Mouse (Mus musculus): ENCODE data around the gene Il4i1. TPM values are rescaled to one million over a fixed set of nuclear protein-coding genes. Genes with fewer than 3 reads are reported as not detected.
A peak's percentile ranks its signal among the peaks of the same experiment; 100 is the strongest.

The Il4i1 gene
- polyA plus RNA-seq, 1 experiment from 2014 or later = 3.0 TPM

DNA sequence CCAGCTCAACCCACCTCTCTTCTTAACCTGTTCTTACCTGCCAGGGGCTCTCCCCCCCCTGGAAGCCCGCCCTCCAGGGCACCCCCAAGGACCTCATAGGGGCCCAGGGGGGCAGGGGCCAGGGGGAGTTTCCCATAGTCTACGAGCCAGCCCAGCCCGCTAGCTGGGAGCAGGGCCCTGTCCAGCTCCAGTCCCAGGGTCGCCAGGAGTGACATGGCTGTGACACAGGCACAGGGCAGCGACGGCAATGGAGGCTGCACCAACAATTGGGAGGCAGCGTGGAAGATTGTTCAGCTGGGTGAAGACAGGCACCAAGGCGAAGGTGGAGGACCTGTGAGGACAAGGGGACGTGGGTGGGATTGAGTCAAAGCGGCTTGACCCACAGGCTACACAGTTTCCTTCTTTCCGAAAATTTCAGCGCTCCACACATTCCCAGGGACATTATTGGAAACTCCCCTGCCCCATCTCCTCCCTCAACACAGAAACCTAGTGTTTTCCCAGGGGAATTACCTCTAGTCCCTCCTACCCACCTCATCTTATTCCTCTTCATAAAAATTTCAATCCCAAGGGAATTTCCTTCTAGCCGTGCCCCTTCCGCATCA is 1.1 kb upstream of the Il4i1 start:
- H3K27me3 ChIP-seq (ENCODE audit: control insufficient read depth, insufficient read depth, low read length) = no peaks in the 10 kb centered on the region
- peaks cover 4% of the 10 kb centered on the region; the same call in 1 of the 2 replicates for H3K36me3 ChIP-seq (ENCODE audit: control insufficient read depth, insufficient read depth, low read length)
- peaks cover 36% of the 10 kb centered on the region for H3K4me1 ChIP-seq (ENCODE audit: control insufficient read depth, insufficient read depth, low read length)
- no peak overlapping the region for H3K9ac ChIP-seq (replicated peaks; ENCODE audit: low read depth, low read length)
- H3K27ac ChIP-seq (ENCODE audit: low read length) = peak overlapping the region; percentile 97; the same call in 1 of the 2 replicates
- H3K4me3 ChIP-seq (ENCODE audit: low read depth, low read length) = peak overlapping the region; percentile 69
- WGBS = 34% methylated on average over 14 of the region's 14 CpGs
- no peaks in the 10 kb centered on the region for H3K9me3 ChIP-seq (ENCODE audit: control insufficient read depth, low read depth, low read length)
- peak overlapping the region; percentile 88 for H3K4me2 ChIP-seq (replicated peaks; ENCODE audit: low read depth, low read length)
- ATAC-seq (ENCODE audit: insufficient number of reproducible peaks, insufficient read depth, low FRiP score, low read depth) = no peak

DNA sequence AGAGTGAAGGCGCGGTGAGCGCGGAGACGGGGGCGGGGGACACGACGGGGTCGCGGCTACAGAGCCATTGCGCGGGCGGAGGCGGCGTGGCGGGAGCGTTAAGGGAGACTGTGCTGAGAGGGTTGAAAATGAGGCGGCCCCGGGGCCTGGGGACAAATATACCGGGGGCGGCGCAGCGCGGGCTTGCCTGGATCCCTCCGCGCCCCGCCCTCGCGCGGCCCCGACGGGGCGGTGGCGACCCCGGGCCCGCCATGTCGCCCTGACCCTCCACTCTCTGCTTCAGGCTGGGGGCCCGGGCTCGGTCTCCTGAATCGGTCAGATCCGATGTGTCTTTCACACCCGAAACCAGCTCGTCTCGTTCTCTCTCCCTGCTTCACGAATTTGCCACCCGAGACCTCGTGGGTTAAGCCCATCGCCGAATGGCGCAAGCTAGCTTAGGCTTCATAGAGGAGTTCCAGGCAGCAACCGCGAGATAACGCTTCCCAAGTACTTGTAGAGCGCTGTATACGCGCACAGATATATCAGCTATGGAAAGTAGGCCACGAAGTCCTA is 359 bp downstream of the Il4i1 start, which contains the start of gene Atf5:
Atf5 (minus strand) TSS at position 189 of the 552 bp plus-strand sequence.
- H3K4me1 ChIP-seq (ENCODE audit: control insufficient read depth, insufficient read depth, low read length) = peaks cover 38% of the 10 kb centered on the region
- under 1% methylated on average over 39 of the region's 57 CpGs for WGBS
- peak within 1 kb of the TSS; percentile 88 for H3K4me2 ChIP-seq (replicated peaks; ENCODE audit: low read depth, low read length)
- no peaks in the 10 kb centered on the region for H3K9me3 ChIP-seq (ENCODE audit: control insufficient read depth, low read depth, low read length)
- H3K36me3 ChIP-seq (ENCODE audit: control insufficient read depth, insufficient read depth, low read length) = peaks cover 4% of the 10 kb centered on the region; the same call in 1 of the 2 replicates
- H3K4me3 ChIP-seq (ENCODE audit: low read depth, low read length) = peak within 1 kb of the TSS; percentile 69
- H3K27me3 ChIP-seq (ENCODE audit: control insufficient read depth, insufficient read depth, low read length) = no peaks in the 10 kb centered on the region
- H3K27ac ChIP-seq (ENCODE audit: low read length) = peak within 1 kb of the TSS; percentile 97
- peak within 1 kb of the TSS; percentile 90 for H3K9ac ChIP-seq (replicated peaks; ENCODE audit: low read depth, low read length)
- ATAC-seq (ENCODE audit: insufficient number of reproducible peaks, insufficient read depth, low FRiP score, low read depth) = peak; percentile 36

DNA sequence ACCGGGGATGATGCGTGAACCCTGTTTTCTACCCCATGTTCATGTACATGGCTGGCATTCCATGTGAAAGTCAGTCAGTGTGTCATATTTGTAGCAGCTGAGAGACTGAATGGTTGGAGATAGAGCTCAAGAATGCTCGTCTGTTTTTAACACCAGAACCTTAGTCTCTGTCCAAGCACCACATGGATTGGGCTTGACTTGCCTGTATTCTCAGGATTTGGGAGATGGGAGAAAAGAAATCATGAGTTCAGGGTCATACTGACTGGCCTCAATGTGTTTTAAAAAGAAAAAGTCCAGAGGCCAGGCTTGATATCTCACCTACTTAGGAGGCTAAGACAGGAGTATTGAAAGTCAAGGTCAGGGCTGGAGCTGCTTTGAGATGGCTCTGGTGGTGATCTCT is 1.3 kb downstream of the Il4i1 start:
- peaks cover 4% of the 10 kb centered on the region; the same call in 1 of the 2 replicates for H3K36me3 ChIP-seq (ENCODE audit: control insufficient read depth, insufficient read depth, low read length)
- no peaks in the 10 kb centered on the region for H3K9me3 ChIP-seq (ENCODE audit: control insufficient read depth, low read depth, low read length)
- H3K27me3 ChIP-seq (ENCODE audit: control insufficient read depth, insufficient read depth, low read length) = no peaks in the 10 kb centered on the region
- H3K9ac ChIP-seq (replicated peaks; ENCODE audit: low read depth, low read length) = peak overlapping the region; percentile 90
- peak overlapping the region; percentile 88 for H3K4me2 ChIP-seq (replicated peaks; ENCODE audit: low read depth, low read length)
- peak overlapping the region; percentile 69 for H3K4me3 ChIP-seq (ENCODE audit: low read depth, low read length)
- no peak for ATAC-seq (ENCODE audit: insufficient number of reproducible peaks, insufficient read depth, low FRiP score, low read depth)
- peak overlapping the region; percentile 97; the same call in 1 of the 2 replicates for H3K27ac ChIP-seq (ENCODE audit: low read length)
- WGBS = 18% methylated on average over 3 of the region's 3 CpGs
- peaks cover 38% of the 10 kb centered on the region for H3K4me1 ChIP-seq (ENCODE audit: control insufficient read depth, insufficient read depth, low read length)

GRCm38 (mm10) chr7:44818164-44818563 is 2.0 kb downstream of the Il4i1 start:
- Histone ChIP-seq H3K9me3 (ENCODE audit: control insufficient read depth, low read depth, low read length) (no peaks in the 10 kb centered on the region), H3K4me3 (ENCODE audit: low read depth, low read length) (peak overlapping the region; percentile 69), H3K27me3 (ENCODE audit: control insufficient read depth, insufficient read depth, low read length) (no peaks in the 10 kb centered on the region), H3K36me3 (ENCODE audit: control insufficient read depth, insufficient read depth, low read length) (peaks cover 4% of the 10 kb centered on the region; the same call in 1 of the 2 replicates), H3K27ac (ENCODE audit: low read length) (no peak overlapping the region), H3K4me1 (ENCODE audit: control insufficient read depth, insufficient read depth, low read length) (peaks cover 38% of the 10 kb centered on the region), H3K4me2 (replicated peaks; ENCODE audit: low read depth, low read length) (peak overlapping the region; percentile 88), H3K9ac (replicated peaks; ENCODE audit: low read depth, low read length) (peak overlapping the region; percentile 90; the same call in 1 of the 2 replicates)
- 24% methylated on average over 2 of the region's 2 CpGs for WGBS
- no peak for ATAC-seq (ENCODE audit: insufficient number of reproducible peaks, insufficient read depth, low FRiP score, low read depth)

- Histone ChIP-seq H3K27me3 (ENCODE audit: control insufficient read depth, insufficient read depth, low read length) (no peaks in the 10 kb centered on the region), H3K4me3 (ENCODE audit: low read depth, low read length) (peak overlapping the region; percentile 69), H3K9me3 (ENCODE audit: control insufficient read depth, low read depth, low read length) (no peaks in the 10 kb centered on the region), H3K4me1 (ENCODE audit: control insufficient read depth, insufficient read depth, low read length) (peaks cover 41% of the 10 kb centered on the region), H3K4me2 (replicated peaks; ENCODE audit: low read depth, low read length) (peak overlapping the region; percentile 88), H3K9ac (replicated peaks; ENCODE audit: low read depth, low read length) (0 out of 2 replicates have a peak overlapping the region, but pooled peaks have one; percentile 18), H3K27ac (ENCODE audit: low read length) (no peak overlapping the region), H3K36me3 (ENCODE audit: control insufficient read depth, insufficient read depth, low read length) (peaks cover 4% of the 10 kb centered on the region; the same call in 1 of the 2 replicates)
- no peak for ATAC-seq (ENCODE audit: insufficient number of reproducible peaks, insufficient read depth, low FRiP score, low read depth)
- 35% methylated on average over 6 of the region's 6 CpGs for WGBS
Observed at GRCm38 (mm10) chr7:44818751-44819235, 2.6 kb downstream of the Il4i1 start.

DNA sequence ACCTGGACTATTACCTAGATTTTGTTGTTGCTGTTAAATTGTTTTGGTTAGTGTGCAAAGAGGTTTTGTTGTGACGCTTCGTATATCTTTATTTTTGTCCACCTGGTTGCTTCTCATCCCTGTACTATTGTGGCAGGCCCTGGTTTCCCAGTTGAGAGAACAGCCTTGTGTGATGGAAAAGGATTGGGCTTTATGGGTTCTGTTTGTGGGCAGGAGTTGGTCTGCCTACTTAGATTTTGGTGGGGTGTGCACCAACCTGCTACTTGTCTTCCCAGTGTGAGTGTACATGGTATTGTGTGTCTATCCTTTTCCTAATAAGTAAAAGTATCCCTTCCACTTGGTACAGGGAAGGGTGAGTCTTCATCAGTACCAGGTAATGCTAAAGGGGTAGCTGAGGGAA is 3.2 kb downstream of the Il4i1 start:
- H3K9me3 ChIP-seq (ENCODE audit: control insufficient read depth, low read depth, low read length) = no peaks in the 10 kb centered on the region
- 0 out of 2 replicates have a peak overlapping the region, but pooled peaks have one; percentile 18 for H3K9ac ChIP-seq (replicated peaks; ENCODE audit: low read depth, low read length)
- 83% methylated on average over 2 of the region's 2 CpGs for WGBS
- H3K27me3 ChIP-seq (ENCODE audit: control insufficient read depth, insufficient read depth, low read length) = no peaks in the 10 kb centered on the region
- H3K36me3 ChIP-seq (ENCODE audit: control insufficient read depth, insufficient read depth, low read length) = peaks cover under 1% of the 10 kb centered on the region; the same call in 1 of the 2 replicates
- H3K4me3 ChIP-seq (ENCODE audit: low read depth, low read length) = peak overlapping the region; percentile 69; the same call in 1 of the 2 replicates
- H3K27ac ChIP-seq (ENCODE audit: low read length) = no peak overlapping the region
- peaks cover 47% of the 10 kb centered on the region for H3K4me1 ChIP-seq (ENCODE audit: control insufficient read depth, insufficient read depth, low read length)
- H3K4me2 ChIP-seq (replicated peaks; ENCODE audit: low read depth, low read length) = peak overlapping the region; percentile 88
- no peak for ATAC-seq (ENCODE audit: insufficient number of reproducible peaks, insufficient read depth, low FRiP score, low read depth)

DNA sequence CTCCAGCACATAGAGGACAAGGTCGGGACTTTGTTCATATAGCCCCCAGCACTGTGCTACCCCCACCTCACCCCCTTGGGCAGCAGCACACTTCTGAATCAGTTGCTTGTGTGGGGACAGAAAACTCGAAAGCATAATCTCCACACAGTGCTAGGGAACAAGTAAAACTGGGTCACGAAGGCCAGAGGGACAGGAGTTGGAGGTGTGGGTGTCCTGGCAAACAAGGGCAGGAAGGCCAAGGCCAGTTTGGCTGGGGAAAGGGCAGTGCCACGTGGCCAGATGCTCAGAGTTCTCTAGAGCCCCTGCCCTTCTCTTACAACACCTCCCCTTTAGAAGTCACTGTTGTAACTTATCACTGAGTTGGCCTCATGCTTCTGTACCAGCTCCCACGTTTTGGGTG is 3.7 kb downstream of the Il4i1 start:
- Histone ChIP-seq H3K9ac (replicated peaks; ENCODE audit: low read depth, low read length) (no peak overlapping the region), H3K27me3 (ENCODE audit: control insufficient read depth, insufficient read depth, low read length) (no peaks in the 10 kb centered on the region), H3K4me1 (ENCODE audit: control insufficient read depth, insufficient read depth, low read length) (peaks cover 45% of the 10 kb centered on the region), H3K4me3 (ENCODE audit: low read depth, low read length) (no peak overlapping the region), H3K27ac (ENCODE audit: low read length) (no peak overlapping the region), H3K4me2 (replicated peaks; ENCODE audit: low read depth, low read length) (no peak overlapping the region), H3K36me3 (ENCODE audit: control insufficient read depth, insufficient read depth, low read length) (no peaks in the 10 kb centered on the region; the same call in 1 of the 2 replicates), H3K9me3 (ENCODE audit: control insufficient read depth, low read depth, low read length) (no peaks in the 10 kb centered on the region)
- 56% methylated on average over 5 of the region's 5 CpGs for WGBS
- ATAC-seq (ENCODE audit: insufficient number of reproducible peaks, insufficient read depth, low FRiP score, low read depth) = no peak

- no peaks in the 10 kb centered on the region for H3K9me3 ChIP-seq (ENCODE audit: control insufficient read depth, low read depth, low read length)
- H3K9ac ChIP-seq (replicated peaks; ENCODE audit: low read depth, low read length) = no peak overlapping the region
- no peak overlapping the region for H3K4me3 ChIP-seq (ENCODE audit: low read depth, low read length)
- H3K27ac ChIP-seq (ENCODE audit: low read length) = no peak overlapping the region
- WGBS = 72% methylated on average over 3 of the region's 3 CpGs
- no peaks in the 10 kb centered on the region for H3K27me3 ChIP-seq (ENCODE audit: control insufficient read depth, insufficient read depth, low read length)
- H3K36me3 ChIP-seq (ENCODE audit: control insufficient read depth, insufficient read depth, low read length) = no peaks in the 10 kb centered on the region; the same call in 1 of the 2 replicates
- no peak overlapping the region for H3K4me2 ChIP-seq (replicated peaks; ENCODE audit: low read depth, low read length)
- peaks cover 41% of the 10 kb centered on the region for H3K4me1 ChIP-seq (ENCODE audit: control insufficient read depth, insufficient read depth, low read length)
- ATAC-seq (ENCODE audit: insufficient number of reproducible peaks, insufficient read depth, low FRiP score, low read depth) = no peak
Observed at GRCm38 (mm10) chr7:44820525-44820924, 4.3 kb downstream of the Il4i1 start.
